Mouse (Mus musculus): ENCODE results near the gene Erich6. TPM values are rescaled to one million over a fixed set of nuclear protein-coding genes. Genes with fewer than 3 reads are reported as not detected.

The Erich6 gene
- total RNA-seq (2023): not detected

DNA sequence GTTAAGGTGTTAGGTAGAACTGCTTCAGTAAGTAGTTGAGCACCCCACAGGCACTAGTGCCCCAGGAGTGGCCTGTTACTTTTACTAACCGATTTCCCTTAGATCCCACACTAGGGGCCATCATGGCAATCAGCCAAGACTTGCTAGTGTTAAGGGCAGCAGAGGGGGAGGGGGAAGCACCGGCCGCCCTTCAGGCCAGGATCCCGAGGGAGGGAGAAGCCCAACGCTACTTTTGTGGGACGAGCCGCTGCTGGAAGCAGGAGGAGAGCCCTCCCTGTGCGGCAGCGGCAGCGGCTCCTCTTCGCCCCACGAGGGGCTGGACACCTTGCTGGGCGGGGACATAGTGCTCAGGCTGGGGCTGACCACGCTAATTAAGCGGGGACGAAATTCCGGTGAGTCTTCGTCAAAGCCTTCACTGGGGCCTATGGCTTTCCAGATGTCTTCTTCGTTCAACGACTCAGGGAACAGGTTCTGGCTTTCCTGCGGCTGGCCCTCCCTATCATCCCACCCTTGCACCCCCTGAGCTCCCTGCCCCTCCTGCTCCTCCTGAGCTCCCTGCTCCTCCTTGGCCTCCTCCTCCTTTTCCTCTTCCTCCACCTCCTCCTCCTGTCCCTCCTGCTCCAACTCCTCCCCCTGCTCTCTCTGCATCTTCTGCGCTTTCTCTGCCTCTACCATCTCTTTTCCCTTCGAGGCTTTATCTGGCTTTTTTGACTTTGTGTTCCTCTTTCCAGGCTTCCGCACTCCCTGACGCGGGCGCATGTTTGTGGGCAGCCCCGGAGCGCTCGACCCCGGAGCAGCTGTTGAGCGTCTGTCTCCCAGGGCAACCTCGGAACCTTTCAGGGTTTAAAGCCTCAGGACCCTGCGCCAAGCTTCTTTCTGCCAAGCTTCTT lies at the start of gene Erich6:
Gene Erich6 (minus strand): TSS at position 802 of the 890 bp plus-strand sequence.

DNA sequence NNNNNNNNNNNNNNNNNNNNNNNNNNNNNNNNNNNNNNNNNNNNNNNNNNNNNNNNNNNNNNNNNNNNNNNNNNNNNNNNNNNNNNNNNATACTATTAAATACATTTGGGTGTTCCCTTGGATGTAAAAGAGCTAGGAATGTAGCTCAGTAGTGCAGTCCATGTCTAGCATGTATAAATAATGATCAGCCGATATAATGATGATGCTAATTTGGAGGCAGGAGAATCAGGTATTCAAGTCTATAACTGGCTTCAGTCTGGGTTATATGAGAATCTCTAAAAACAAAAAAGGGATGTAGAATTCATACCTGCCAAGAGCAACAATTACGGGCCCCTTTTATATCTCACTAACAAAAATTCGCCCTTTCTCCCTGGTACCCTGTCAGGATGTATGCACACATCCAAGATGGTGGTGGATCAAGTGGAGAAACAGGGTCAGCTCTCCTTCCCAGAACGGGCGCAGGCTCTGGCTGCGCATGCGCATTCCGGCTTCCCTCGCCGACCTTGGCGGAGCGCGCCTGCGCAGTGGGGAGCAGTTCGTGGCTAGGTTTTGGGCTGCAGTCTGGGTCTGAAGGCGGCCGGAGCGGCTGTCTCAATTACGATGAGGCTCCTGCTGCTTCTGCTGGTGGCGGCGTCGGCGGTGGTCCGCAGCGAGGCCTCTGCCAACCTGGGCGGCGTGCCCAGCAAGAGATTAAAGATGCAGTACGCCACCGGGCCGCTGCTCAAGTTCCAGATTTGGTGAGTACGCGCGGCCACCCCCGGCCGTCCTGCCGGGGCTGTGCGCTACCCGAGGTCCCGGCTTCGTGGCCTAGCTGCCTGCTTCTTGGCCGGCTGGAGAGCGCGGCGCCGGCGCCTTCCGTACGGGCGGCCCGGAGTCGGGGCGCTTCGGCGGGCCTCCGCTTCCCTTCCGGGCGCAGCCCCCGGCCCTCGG lies 60.6 kb downstream of the Erich6 start, which contains the start of gene Selenot:
Gene Selenot (plus strand): TSS at position 500 of the 930 bp plus-strand sequence.

Other genes with a start within 250 kb of the Erich6 start
- 10 to 100 TPM; 49.3 to 54.4 TPM for gene Tsc22d2, start 222.5 kb downstream of the Erich6 start, total RNA-seq (2023)
- 10 to 100 TPM; 67.4 to 69.8 TPM for gene Eif2a, start 111.4 kb downstream of the Erich6 start, total RNA-seq (2023)
- gene Serp1, start 111.3 kb downstream of the Erich6 start, total RNA-seq (2023): 10 to 100 TPM; 50.8 to 52.0 TPM
- 100 to 1,000 TPM; 127 to 128 TPM for gene Selenot, start 60.6 kb downstream of the Erich6 start, total RNA-seq (2023)
- gene Siah2, start 55.2 kb upstream of the Erich6 start, total RNA-seq (2023): 10 to 100 TPM; 59.7 to 66.5 TPM
- gene Mindy4b-ps, start 185.1 kb upstream of the Erich6 start, total RNA-seq (2023): not detected
- gene Clrn1, start 248.1 kb upstream of the Erich6 start, total RNA-seq (2023): not detected